Mouse (Mus musculus) ES-CJ7 (cell line): ENCODE data around the gene Hoxd8.

ENCODE experiments used
- DNase-seq: peaks from one replicate; pipeline ENCODE4 v3.0.0; 2011; ENCODE audit warnings: low read depth, low spot score

Gene Hoxd8

GRCm38 (mm10) chr2:74713239-74714150 is 9.1 kb downstream of the Hoxd8 start:
- DNase-seq = peak; percentile 66

GRCm38 (mm10) chr2:74714156-74714789 is 9.9 kb downstream of the Hoxd8 start:
- DNase-seq = no peak

GRCm38 (mm10) chr2:74714881-74715280 is 10.5 kb downstream of the Hoxd8 start:
- DNase-seq = no peak

- DNase-seq = peak; percentile 90
These were observed 11.3 kb downstream of the Hoxd8 start for GRCm38 (mm10) chr2:74715504-74716241.

GRCm38 (mm10) chr2:74720384-74720783 is 16.0 kb downstream of the Hoxd8 start:
- no peak for DNase-seq

GRCm38 (mm10) chr2:74720955-74721491 is 16.6 kb downstream of the Hoxd8 start:
- no peak for DNase-seq

- DNase-seq = no peak
These were observed 17.5 kb downstream of the Hoxd8 start for GRCm38 (mm10) chr2:74721882-74722281.

- DNase-seq = no peak
These were observed 18.5 kb downstream of the Hoxd8 start for GRCm38 (mm10) chr2:74722949-74723348.

GRCm38 (mm10) chr2:74724244-74725015 is 20.0 kb downstream of the Hoxd8 start:
- DNase-seq = no peak

- no peak for DNase-seq
These were observed 20.8 kb downstream of the Hoxd8 start for GRCm38 (mm10) chr2:74725171-74725570.

- DNase-seq = no peak
These were observed 22.1 kb downstream of the Hoxd8 start, which contains the start of gene Gm28230 for GRCm38 (mm10) chr2:74726551-74726950. Gene Gm28230, plus strand, starts transcription at chr2:74726728.

GRCm38 (mm10) chr2:74726973-74727639 is 22.7 kb downstream of the Hoxd8 start:
- DNase-seq = no peak

GRCm38 (mm10) chr2:74727640-74728302 is 23.4 kb downstream of the Hoxd8 start:
- no peak for DNase-seq

GRCm38 (mm10) chr2:74728303-74728680 is 23.9 kb downstream of the Hoxd8 start:
- no peak for DNase-seq

GRCm38 (mm10) chr2:74730331-74730730 is 25.9 kb downstream of the Hoxd8 start:
- DNase-seq = no peak

- no peak for DNase-seq
These were observed 26.6 kb downstream of the Hoxd8 start for GRCm38 (mm10) chr2:74731055-74731454.

- DNase-seq = no peak
These were observed 27.5 kb downstream of the Hoxd8 start for GRCm38 (mm10) chr2:74731799-74732512.

GRCm38 (mm10) chr2:74732513-74733316 is 28.3 kb downstream of the Hoxd8 start:
- DNase-seq = no peak

GRCm38 (mm10) chr2:74733317-74733661 is 28.9 kb downstream of the Hoxd8 start:
- DNase-seq = no peak
